Mouse (Mus musculus) stomach, embryonic 14.5 days (tissue): Measurements from ENCODE around the gene Znhit6. TPM values are rescaled to one million over a fixed set of nuclear protein-coding genes. Genes with fewer than 3 reads are reported as not detected.

Experiments
- ATAC-seq: fragments of 200-750 bp; cut with Nextera tagmentation; 2 replicates; pipeline ENCODE4 v1.8.0; 2017; ENCODE audit warnings: low read depth, moderate TSS enrichment; ENCODE audit not compliant: insufficient number of reproducible peaks, insufficient read depth, low FRiP score
- H3K27ac ChIP-seq: fragments of 300-500 bp; sonication (generic); 2 replicates; pipeline ENCODE4 v1.5.1; 2014; ENCODE audit warnings: mild to moderate bottlenecking, low read length, moderate library complexity, mixed read lengths
- H3K27me3 ChIP-seq: fragments of 300-500 bp; sonication (generic); 2 replicates; pipeline ENCODE4 v1.6.1; 2014; ENCODE audit warnings: low read length, control low read depth, mixed read lengths; ENCODE audit not compliant: control insufficient read depth, insufficient read depth
- H3K36me3 ChIP-seq: fragments of 300-500 bp; sonication (generic); 2 replicates; pipeline ENCODE4 v1.6.1; 2014; ENCODE audit warnings: mild to moderate bottlenecking, control low read depth, low read length, moderate library complexity, mixed read lengths; ENCODE audit not compliant: control insufficient read depth, insufficient read depth
- H3K4me1 ChIP-seq: fragments of 300-500 bp; sonication (generic); 2 replicates; pipeline ENCODE4 v1.6.1; 2014; ENCODE audit warnings: low read length, control low read depth, mixed read lengths; ENCODE audit not compliant: control insufficient read depth, insufficient read depth
- H3K4me2 ChIP-seq: fragments of 300-500 bp; sonication (generic); replicated peaks from 2 replicates; pipeline ENCODE4 v1.6.1; 2014; ENCODE audit warnings: low read depth, low read length, control low read depth
- H3K4me3 ChIP-seq: fragments of 300-500 bp; sonication (generic); 2 replicates; pipeline ENCODE4 v1.5.1; 2014; ENCODE audit warnings: low read depth, low read length, control low read depth
- H3K9ac ChIP-seq: fragments of 300-500 bp; sonication (generic); replicated peaks from 2 replicates; pipeline ENCODE4 v1.6.1; 2014; ENCODE audit warnings: low read depth, mild to moderate bottlenecking, control low read depth, low read length, moderate library complexity, mixed read lengths
- H3K9me3 ChIP-seq: fragments of 300-500 bp; sonication (generic); 2 replicates; pipeline ENCODE4 v1.6.1; 2016; ENCODE audit warnings: low read depth, low read length, control low read depth; ENCODE audit not compliant: control insufficient read depth
- WGBS: fragments of 180-500 bp; shearing (Covaris S2); extraction: QIAGEN DNeasy Blood & Tissue Kit; methylation state at CpG from one replicate; pipeline ENCODE4 v1.1.7; 2014; 5-methylcytosine and 5-hydroxymethylcytosine counted together
- polyA plus RNA-seq: library from polyadenylated mRNA; unstranded; fragments of >200 nt; fragmentation: Nextera tagmentation; extraction: Ambion mirVana; gene quantifications from 2 replicates; pipeline ENCODE4 v1.2.1, GENCODE M21; 2014

Gene Znhit6
- polyA plus RNA-seq, 1 experiment from 2014 or later, result 33.4 TPM

GRCm38 (mm10) chr3:145641878-145642277 lies 65.9 kb downstream of the Znhit6 start:
- no peak overlapping the region for H3K27ac ChIP-seq
- 0 out of 2 replicates have a peak, but pooled peaks cover 8% of the 10 kb centered on the region for H3K4me1 ChIP-seq
- WGBS, result 46% methylated on average over 3 of the region's 3 CpGs
- no peak overlapping the region for H3K4me2 ChIP-seq
- no peaks in the 10 kb centered on the region for H3K9me3 ChIP-seq
- H3K36me3 ChIP-seq, result no peaks in the 10 kb centered on the region
- H3K9ac ChIP-seq, result no peak overlapping the region
- no peaks in the 10 kb centered on the region for H3K27me3 ChIP-seq
- no peak overlapping the region for H3K4me3 ChIP-seq
- ATAC-seq, result no peak

GRCm38 (mm10) chr3:145642861-145643260 lies 66.9 kb downstream of the Znhit6 start:
- Histone ChIP-seq H3K4me2 (no peak overlapping the region), H3K4me1 (0 out of 2 replicates have a peak, but pooled peaks cover 11% of the 10 kb centered on the region), H3K36me3 (no peaks in the 10 kb centered on the region; the same call in 1 of the 2 replicates), H3K4me3 (no peak overlapping the region), H3K9me3 (no peaks in the 10 kb centered on the region), H3K9ac (no peak overlapping the region), H3K27me3 (no peaks in the 10 kb centered on the region), H3K27ac (no peak overlapping the region)
- ATAC-seq, result no peak
- WGBS, result 62% methylated on average over 11 of the region's 11 CpGs

GRCm38 (mm10) chr3:145645463-145645862 lies 69.5 kb downstream of the Znhit6 start:
- WGBS, result 73% methylated on average over 6 of the region's 6 CpGs
- Histone ChIP-seq H3K9ac (no peak overlapping the region), H3K9me3 (no peaks in the 10 kb centered on the region), H3K4me1 (peaks cover 22% of the 10 kb centered on the region; the same call in 1 of the 2 replicates), H3K27ac (no peak overlapping the region), H3K4me2 (no peak overlapping the region), H3K36me3 (no peaks in the 10 kb centered on the region; the same call in 1 of the 2 replicates), H3K27me3 (no peaks in the 10 kb centered on the region), H3K4me3 (no peak overlapping the region)
- no peak for ATAC-seq

GRCm38 (mm10) chr3:145646009-145646408 lies 70.0 kb downstream of the Znhit6 start:
- no peaks in the 10 kb centered on the region; the same call in 1 of the 2 replicates for H3K36me3 ChIP-seq

GRCm38 (mm10) chr3:145646666-145647065 lies 70.7 kb downstream of the Znhit6 start:
- WGBS, result 74% methylated on average over 2 of the region's 2 CpGs
- no peaks in the 10 kb centered on the region; the same call in 1 of the 2 replicates for H3K36me3 ChIP-seq
- H3K4me1 ChIP-seq, result peaks cover 29% of the 10 kb centered on the region; the same call in 1 of the 2 replicates
- no peak for ATAC-seq
- no peak overlapping the region for H3K27ac ChIP-seq
- no peak overlapping the region for H3K4me3 ChIP-seq
- no peaks in the 10 kb centered on the region for H3K9me3 ChIP-seq
- H3K4me2 ChIP-seq, result no peak overlapping the region
- no peaks in the 10 kb centered on the region for H3K27me3 ChIP-seq
- no peak overlapping the region for H3K9ac ChIP-seq

More at GRCm38 (mm10) chr3:145646009-145646408, 70.0 kb downstream of the Znhit6 start:
- H3K27ac ChIP-seq, result no peak overlapping the region
- WGBS, result 23% methylated on average over 3 of the region's 3 CpGs
- peaks cover 24% of the 10 kb centered on the region; the same call in 1 of the 2 replicates for H3K4me1 ChIP-seq
- H3K4me2 ChIP-seq, result no peak overlapping the region
- ATAC-seq, result no peak
- H3K27me3 ChIP-seq, result no peaks in the 10 kb centered on the region
- no peak overlapping the region for H3K4me3 ChIP-seq
- no peaks in the 10 kb centered on the region for H3K9me3 ChIP-seq
- H3K9ac ChIP-seq, result no peak overlapping the region

- Histone ChIP-seq H3K27ac (no peak overlapping the region), H3K9ac (no peak overlapping the region), H3K4me1 (peaks cover 30% of the 10 kb centered on the region; the same call in 1 of the 2 replicates), H3K27me3 (no peaks in the 10 kb centered on the region), H3K4me2 (no peak overlapping the region), H3K36me3 (no peaks in the 10 kb centered on the region; the same call in 1 of the 2 replicates), H3K4me3 (no peak overlapping the region), H3K9me3 (no peaks in the 10 kb centered on the region)
- WGBS, result 93% methylated on average over 18 of the region's 18 CpGs
- ATAC-seq, result no peak
Observed at GRCm38 (mm10) chr3:145647416-145647815, 71.4 kb downstream of the Znhit6 start.

GRCm38 (mm10) chr3:145648097-145648931 lies 72.3 kb downstream of the Znhit6 start:
- 24% methylated on average over 26 of the region's 26 CpGs for WGBS
- H3K4me1 ChIP-seq, result peaks cover 36% of the 10 kb centered on the region; the same call in 1 of the 2 replicates
- H3K4me3 ChIP-seq, result peak overlapping the region; percentile 66
- H3K27me3 ChIP-seq, result no peaks in the 10 kb centered on the region
- H3K9me3 ChIP-seq, result no peaks in the 10 kb centered on the region
- no peak for ATAC-seq
- H3K4me2 ChIP-seq, result peak overlapping the region; percentile 80
- H3K36me3 ChIP-seq, result no peaks in the 10 kb centered on the region; the same call in 1 of the 2 replicates
- peak overlapping the region; percentile 90; the same call in 1 of the 2 replicates for H3K27ac ChIP-seq
- peak overlapping the region; percentile 86; the same call in 1 of the 2 replicates for H3K9ac ChIP-seq

- H3K27me3 ChIP-seq, result no peaks in the 10 kb centered on the region
- WGBS, result under 1% methylated on average over 49 of the region's 49 CpGs
Observed at GRCm38 (mm10) chr3:145648991-145649851, 73.2 kb downstream of the Znhit6 start.

More at GRCm38 (mm10) chr3:145648991-145649851, 73.2 kb downstream of the Znhit6 start:
- peak overlapping the region; percentile 90 for H3K27ac ChIP-seq
- ATAC-seq, result 0 out of 2 replicates have a peak, but pooled peaks have one; percentile 9
- H3K9me3 ChIP-seq, result no peaks in the 10 kb centered on the region
- H3K36me3 ChIP-seq, result no peaks in the 10 kb centered on the region; the same call in 1 of the 2 replicates
- H3K4me1 ChIP-seq, result peaks cover 40% of the 10 kb centered on the region; the same call in 1 of the 2 replicates
- peak overlapping the region; percentile 80 for H3K4me2 ChIP-seq
- H3K9ac ChIP-seq, result peak overlapping the region; percentile 86
- peak overlapping the region; percentile 66 for H3K4me3 ChIP-seq
